Mouse (Mus musculus) liver, adult 2 months (tissue): ENCODE data around the gene Mttp. TPM values are rescaled to one million over a fixed set of nuclear protein-coding genes. Genes with fewer than 3 reads are reported as not detected.

Experiments used
- DNase-seq: peaks from one replicate; pipeline ENCODE4 v3.0.0-alpha.2; 2011; ENCODE audit warnings: low read depth, low spot score; ENCODE audit errors: extremely low read depth
- H3K27ac ChIP-seq: fragments of 200-500 bp; replicated peaks from 2 replicates; pipeline ENCODE4 v1.5.1; 2012; ENCODE audit warnings: low read depth, mild to moderate bottlenecking, control low read depth, inconsistent platforms, low read length; ENCODE audit not compliant: insufficient read depth
- H3K27me3 ChIP-seq: fragments of 200-500 bp; 2 replicates; pipeline ENCODE4 v1.6.1; 2012; ENCODE audit warnings: mild to moderate bottlenecking, moderate library complexity, low read length, inconsistent platforms; ENCODE audit not compliant: control insufficient read depth, insufficient read depth
- H3K36me3 ChIP-seq: fragments of 200-500 bp; 2 replicates; pipeline ENCODE4 v1.6.1; 2012; ENCODE audit warnings: low read length, inconsistent platforms; ENCODE audit not compliant: control insufficient read depth, insufficient read depth
- H3K4me1 ChIP-seq: fragments of 200-500 bp; 2 replicates; pipeline ENCODE4 v1.6.1; 2011; ENCODE audit warnings: low read length; ENCODE audit not compliant: control insufficient read depth, insufficient read depth
- H3K4me3 ChIP-seq: fragments of 200-500 bp; 2 replicates; pipeline ENCODE4 v1.5.1; 2011; ENCODE audit warnings: low read depth, mild to moderate bottlenecking, control low read depth, low read length, moderate library complexity; ENCODE audit not compliant: insufficient read depth
- H3K79me2 ChIP-seq: fragments of 200-500 bp; 2 replicates; pipeline ENCODE4 v1.6.1; 2012; ENCODE audit warnings: inconsistent platforms, mild to moderate bottlenecking, low read length, moderate library complexity; ENCODE audit not compliant: control insufficient read depth, insufficient read depth
- H3K9ac ChIP-seq: fragments of 200-500 bp; 2 replicates; pipeline ENCODE4 v1.6.1; 2012; ENCODE audit warnings: low read depth, mild to moderate bottlenecking, control low read depth, inconsistent platforms, low read length
- CTCF ChIP-seq: fragments of 200-500 bp; IDR thresholded peaks from 2 replicates; pipeline ENCODE4 v1.5.1; 2011; ENCODE audit warnings: low read depth, low read length, control low read depth
- POLR2A ChIP-seq: fragments of 200-500 bp; IDR thresholded peaks from 2 replicates; pipeline ENCODE4 v1.6.1; 2011; ENCODE audit warnings: low read length, control low read depth; ENCODE audit not compliant: insufficient read depth; ENCODE audit errors: extremely low read depth
- WGBS: fragments of 180-500 bp; shearing (Covaris S2); methylation state at CpG from one replicate; pipeline ENCODE4 v1.1.7; 2018; 5-methylcytosine and 5-hydroxymethylcytosine counted together
- polyA plus RNA-seq: library from polyadenylated mRNA; depleted of rRNA; stranded (reverse); fragments of >200 nt; gene quantifications from 2 replicates; pipeline ENCODE4 v1.2.3, GENCODE M21; 2012
- total RNA-seq: library from RNA; depleted of rRNA; stranded (reverse); fragments of >200 nt; gene quantifications from 2 replicates; pipeline ENCODE4 v1.2.3, GENCODE M21; 2014

Gene Mttp
- total and polyA plus RNA-seq, 2 experiments: 51.7 to 204 TPM

- H3K36me3 ChIP-seq: peaks cover 73% of the 10 kb centered on the region
- 85% methylated on average over 19 of the region's 19 CpGs for WGBS
Observed at GRCm38 (mm10) chr3:138110910-138111782, 33.6 kb downstream of the Mttp start.

GRCm38 (mm10) chr3:138106887-138107286 is 37.9 kb downstream of the Mttp start:
- Histone ChIP-seq H3K4me3 (no peak overlapping the region), H3K36me3 (peaks cover 73% of the 10 kb centered on the region), H3K79me2 (no peaks in the 10 kb centered on the region; the same call in 1 of the 2 replicates), H3K4me1 (no peaks in the 10 kb centered on the region), H3K27me3 (no peaks in the 10 kb centered on the region), H3K27ac (no peak overlapping the region), H3K9ac (no peak overlapping the region)
- whole genome bisulfite sequencing: 61% methylated on average over 10 of the region's 10 CpGs
- TF ChIP-seq CTCF: no peak
- TF ChIP-seq POLR2A: no peak
- peak; percentile 81 for DNase-seq

More at GRCm38 (mm10) chr3:138110910-138111782, 33.6 kb downstream of the Mttp start:
- Histone ChIP-seq H3K27me3 (no peaks in the 10 kb centered on the region), H3K4me1 (no peaks in the 10 kb centered on the region), H3K4me3 (no peak overlapping the region), H3K27ac (no peak overlapping the region), H3K9ac (no peak overlapping the region), H3K79me2 (no peaks in the 10 kb centered on the region)
- TF ChIP-seq POLR2A (no peak), CTCF (no peak)
- peak; percentile 71 for DNase-seq

- H3K79me2 ChIP-seq: no peaks in the 10 kb centered on the region; the same call in 1 of the 2 replicates
- peaks cover 62% of the 10 kb centered on the region for H3K36me3 ChIP-seq
- H3K27ac ChIP-seq: no peak overlapping the region
- H3K4me3 ChIP-seq: no peak overlapping the region
- no peaks in the 10 kb centered on the region for H3K4me1 ChIP-seq
- H3K9ac ChIP-seq: no peak overlapping the region
- TF ChIP-seq POLR2A (no peak), CTCF (no peak)
- WGBS: 81% methylated on average over 5 of the region's 5 CpGs
- H3K27me3 ChIP-seq: no peaks in the 10 kb centered on the region
- DNase-seq: no peak
Observed at GRCm38 (mm10) chr3:138105056-138105455, 39.7 kb downstream of the Mttp start.

GRCm38 (mm10) chr3:138103690-138104089 is 41.1 kb downstream of the Mttp start:
- H3K27me3 ChIP-seq: no peaks in the 10 kb centered on the region
- DNase-seq: no peak
- TF ChIP-seq POLR2A (no peak), CTCF (no peak)
- peaks cover 59% of the 10 kb centered on the region for H3K36me3 ChIP-seq
- H3K4me3 ChIP-seq: no peak overlapping the region
- WGBS: 95% methylated on average over 4 of the region's 4 CpGs
- H3K79me2 ChIP-seq: no peaks in the 10 kb centered on the region; the same call in 1 of the 2 replicates
- H3K27ac ChIP-seq: no peak overlapping the region
- H3K9ac ChIP-seq: no peak overlapping the region
- no peaks in the 10 kb centered on the region for H3K4me1 ChIP-seq

GRCm38 (mm10) chr3:138101936-138102335 is 42.8 kb downstream of the Mttp start:
- no peak for DNase-seq
- 87% methylated on average over 4 of the region's 4 CpGs for WGBS
- no peak overlapping the region for H3K27ac ChIP-seq
- no peak for TF ChIP-seq POLR2A
- no peak for TF ChIP-seq CTCF
- no peaks in the 10 kb centered on the region for H3K4me1 ChIP-seq
- H3K27me3 ChIP-seq: no peaks in the 10 kb centered on the region
- no peak overlapping the region for H3K4me3 ChIP-seq
- no peak overlapping the region for H3K9ac ChIP-seq
- H3K36me3 ChIP-seq: peaks cover 61% of the 10 kb centered on the region
- no peaks in the 10 kb centered on the region; the same call in 1 of the 2 replicates for H3K79me2 ChIP-seq

- Histone ChIP-seq H3K27me3 (no peaks in the 10 kb centered on the region), H3K4me3 (no peak overlapping the region), H3K36me3 (peaks cover 64% of the 10 kb centered on the region), H3K27ac (no peak overlapping the region), H3K79me2 (no peaks in the 10 kb centered on the region; the same call in 1 of the 2 replicates), H3K4me1 (no peaks in the 10 kb centered on the region), H3K9ac (no peak overlapping the region)
- no peak for DNase-seq
- 97% methylated on average over 1 of the region's 1 CpGs for WGBS
- TF ChIP-seq POLR2A: no peak
- no peak for TF ChIP-seq CTCF
Observed at GRCm38 (mm10) chr3:138097718-138098117, 47.0 kb downstream of the Mttp start.
